ENCODE assay signal across 13 mouse cellular contexts in the genomic region with DNA sequence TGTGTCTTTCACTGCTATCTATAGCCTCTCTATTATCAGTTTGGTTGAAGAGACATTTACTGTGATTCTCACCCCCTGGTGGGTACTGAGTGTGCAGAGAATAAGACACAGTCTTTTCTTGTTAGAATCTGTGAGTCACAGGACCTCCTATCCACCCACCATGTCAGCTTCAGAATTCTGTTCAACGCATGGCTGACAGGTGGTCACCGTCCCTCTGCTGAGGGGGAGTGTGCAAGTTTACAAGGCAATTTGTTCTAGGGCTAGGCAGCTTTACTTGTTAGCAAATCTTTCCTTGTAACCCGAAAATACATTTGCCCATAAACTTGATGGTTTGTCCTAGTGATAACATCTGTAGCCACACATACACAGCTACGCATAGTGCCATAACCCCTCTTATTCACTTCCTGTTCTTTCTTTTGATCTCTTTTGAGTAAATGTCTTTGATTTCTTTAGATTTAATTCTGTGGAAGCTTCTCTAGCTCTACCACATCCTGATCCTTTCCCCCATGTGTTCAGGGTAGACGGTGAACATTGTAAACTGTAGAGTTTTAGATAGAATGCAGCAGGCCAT.
DNase-seq lines count a peak whose midpoint lies in the region; ATAC-seq and TF ChIP-seq lines count a peak whose summit lies in the region.
"Had no signal": no experiment of that assay in that cellular context is flagged by ENCODE, and none has a peak within 500 bp of the region (broad histone marks: within the 10 kb centered on the region; RNA-seq: fewer than 3 reads in every experiment).

No protein-coding gene starts in this region.

- H3K27ac ChIP-seq in kidney, embryonic 16.5 days (ENCODE audit: low read length), result no peak overlapping the region
- no peak overlapping the region for H3K27ac ChIP-seq in liver, embryonic 12.5 days
- no peak overlapping the region for H3K27ac ChIP-seq in cerebellum, adult 2 months (ENCODE audit: insufficient read depth, low read length)
- H3K27ac ChIP-seq: neural tube, embryonic 13.5 days had no signal

- ATAC-seq in CD4-positive, CD25-positive, alpha-beta regulatory T cell, adult 4 months, result peak; percentile 81
- peak; percentile 44; the same call in 1 of the 2 replicates for ATAC-seq in neutrophil, adult 5-6 weeks (ENCODE audit: extremely low read depth, insufficient number of reproducible peaks, low FRiP score, poor library complexity, severe bottlenecking)
- no peak for ATAC-seq in kidney, embryonic 16.5 days (ENCODE audit: low FRiP score, low TSS enrichment)
- ATAC-seq in liver, embryonic 12.5 days, result no peak

- no peaks in the 10 kb centered on the region for H3K36me3 ChIP-seq in kidney, embryonic 16.5 days (ENCODE audit: insufficient read depth, low read length)
- H3K36me3 ChIP-seq in liver, embryonic 12.5 days, result no peaks in the 10 kb centered on the region
- H3K36me3 ChIP-seq: G1E had no signal

- no peak overlapping the region for H3K4me3 ChIP-seq in kidney, embryonic 16.5 days (ENCODE audit: low read length)
- no peak overlapping the region for H3K4me3 ChIP-seq in liver, embryonic 12.5 days
- H3K4me3 ChIP-seq in cerebellum, adult 2 months (replicated peaks; ENCODE audit: insufficient read depth, low read depth, low read length), result no peak overlapping the region
- H3K4me3 ChIP-seq: neural tube, embryonic 13.5 days had no signal

- no peak overlapping the region for H3K9ac ChIP-seq in kidney, embryonic 16.5 days (replicated peaks; ENCODE audit: low read length)
- no peak overlapping the region for H3K9ac ChIP-seq in liver, embryonic 12.5 days
- H3K9ac ChIP-seq: neural tube, embryonic 13.5 days had no signal

- H3K4me1 ChIP-seq in kidney, embryonic 16.5 days (ENCODE audit: insufficient read depth, low read length), result no peaks in the 10 kb centered on the region
- no peaks in the 10 kb centered on the region for H3K4me1 ChIP-seq in liver, embryonic 12.5 days
- H3K4me1 ChIP-seq in cerebellum, adult 2 months (ENCODE audit: control insufficient read depth, insufficient read depth, low read length), result peaks cover 9% of the 10 kb centered on the region
- H3K4me1 ChIP-seq: neural tube, embryonic 13.5 days had no signal

- DNase-seq in T-cell, adult 2 months (ENCODE audit: low spot score), result peak; percentile 70
- DNase-seq in layer of hippocampus, adult 9-10 months (ENCODE audit: low spot score), result peak; percentile 26
- no peak for DNase-seq in cerebellum, adult 2 months
- DNase-seq: gastrocnemius, postnatal 14 days; kidney, adult 11 months; lung, adult 2 months had no signal

- no peak for TF ChIP-seq CTCF in cerebellum, adult 2 months (IDR thresholded peaks at IDR 0.05; ENCODE audit: borderline replicate concordance, insufficient read depth, low read depth, low read length)

- H3K27me3 ChIP-seq in kidney, embryonic 16.5 days (ENCODE audit: insufficient read depth, low read length), result no peaks in the 10 kb centered on the region
- no peaks in the 10 kb centered on the region for H3K27me3 ChIP-seq in liver, embryonic 12.5 days (replicated peaks)
- no peaks in the 10 kb centered on the region for H3K27me3 ChIP-seq in cerebellum, adult 2 months (ENCODE audit: control insufficient read depth, insufficient read depth, low read length)
- H3K27me3 ChIP-seq: neural tube, embryonic 13.5 days had no signal

- WGBS in kidney, embryonic 16.5 days, result 21% methylated on average over 5 of the region's 5 CpGs
- 63% methylated on average over 5 of the region's 5 CpGs for WGBS in liver, embryonic 12.5 days (ENCODE audit: insufficient replicate concordance)
- WGBS in cerebellum, adult 2 months, result 75% methylated on average over 5 of the region's 5 CpGs

- no peak for TF ChIP-seq POLR2A in cerebellum, adult 2 months (IDR thresholded peaks at IDR 0.05; ENCODE audit: borderline replicate concordance, insufficient read depth, low read length)

- H3K9me3 ChIP-seq in kidney, embryonic 16.5 days (ENCODE audit: low read length), result no peaks in the 10 kb centered on the region
- no peaks in the 10 kb centered on the region for H3K9me3 ChIP-seq in liver, embryonic 12.5 days (replicated peaks)
- H3K9me3 ChIP-seq: G1E; neural tube, embryonic 13.5 days had no signal

- no peak overlapping the region for H3K4me2 ChIP-seq in kidney, embryonic 16.5 days (replicated peaks; ENCODE audit: low read depth, low read length)
- no peak overlapping the region for H3K4me2 ChIP-seq in liver, embryonic 12.5 days
- H3K4me2 ChIP-seq: midbrain, embryonic 11.5 days; neural tube, embryonic 13.5 days had no signal

Comparison
In these comparisons a context has a peak if more than half of its experiments do, and no peak if none do; other contexts are left out.
1. ATAC-seq: peak in CD4-positive, CD25-positive, alpha-beta regulatory T cell, adult 4 months (single experiment) and neutrophil, adult 5-6 weeks (single experiment); none in kidney, embryonic 16.5 days (single experiment) and liver, embryonic 12.5 days (single experiment).
2. DNase-seq: peak in T-cell, adult 2 months (single experiment) and layer of hippocampus, adult 9-10 months (single experiment); none in cerebellum, adult 2 months (0 of 2).